Mouse (Mus musculus): ENCODE measurements around the gene Tmem258.
A peak's percentile ranks its signal among the peaks of the same experiment; 100 is the strongest.

Gene Tmem258

DNA sequence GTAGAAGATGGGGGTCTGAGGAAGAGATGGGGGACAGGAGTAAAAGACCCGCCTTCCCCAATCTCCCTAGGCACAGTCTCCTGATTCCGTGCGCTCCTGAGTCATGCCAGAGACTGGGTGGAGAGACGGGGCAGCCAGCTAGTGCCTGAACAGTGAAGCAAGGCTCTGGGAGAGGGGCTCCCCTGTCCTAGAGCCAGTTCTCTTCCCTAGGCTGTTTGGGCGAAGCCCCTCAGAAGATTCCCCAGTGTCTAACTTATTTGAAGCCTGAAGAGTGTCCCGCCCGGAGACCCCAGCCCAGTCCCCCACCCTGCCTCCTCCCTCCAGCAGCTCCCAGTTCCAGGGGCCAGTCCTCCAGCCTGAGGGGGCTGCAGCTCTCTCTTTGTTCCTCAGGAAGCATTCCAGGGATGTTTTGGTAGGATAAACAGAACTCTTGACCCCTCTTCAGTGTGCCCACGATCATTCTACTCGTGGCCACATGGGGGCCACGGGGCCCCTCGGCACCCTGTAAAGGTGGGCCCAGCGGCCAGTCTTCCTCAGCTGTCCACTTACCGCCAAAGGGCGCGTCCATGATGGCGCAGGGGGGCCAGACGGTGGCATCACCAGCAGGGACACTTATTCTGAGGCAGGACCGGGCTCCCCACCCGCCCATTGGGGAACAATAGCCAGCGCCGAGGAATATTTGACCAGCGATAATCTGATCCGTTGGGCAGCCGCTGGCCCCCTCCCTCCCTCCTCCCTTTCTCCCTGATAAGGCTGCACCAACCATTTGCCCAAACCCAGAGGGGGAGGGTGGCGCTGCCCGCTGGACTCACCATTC, 21.0 kb downstream of the Tmem258 start:
- DNase-seq: no peak

DNA sequence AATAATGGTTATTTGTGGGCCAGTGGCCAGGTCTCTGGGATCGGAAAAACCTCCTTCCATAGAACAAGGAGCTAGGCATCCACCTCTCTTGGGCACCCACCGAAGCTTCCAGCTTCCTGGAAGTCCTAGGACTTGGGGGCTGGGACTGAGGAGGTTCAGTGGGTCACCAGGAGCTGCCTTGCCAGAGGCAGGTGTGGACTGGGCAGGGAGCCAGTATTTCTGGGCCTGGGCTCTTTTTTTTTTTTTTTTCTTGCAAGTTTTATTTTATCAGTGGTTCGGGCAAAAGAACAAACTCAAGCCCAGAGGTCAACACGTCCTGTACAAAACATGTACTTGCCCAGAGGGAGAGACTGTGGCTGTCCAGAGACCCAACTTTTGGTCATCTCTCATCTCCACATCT, 22.0 kb downstream of the Tmem258 start:
- peak in 1 of 2 experiments; percentile 22 for DNase-seq

DNA sequence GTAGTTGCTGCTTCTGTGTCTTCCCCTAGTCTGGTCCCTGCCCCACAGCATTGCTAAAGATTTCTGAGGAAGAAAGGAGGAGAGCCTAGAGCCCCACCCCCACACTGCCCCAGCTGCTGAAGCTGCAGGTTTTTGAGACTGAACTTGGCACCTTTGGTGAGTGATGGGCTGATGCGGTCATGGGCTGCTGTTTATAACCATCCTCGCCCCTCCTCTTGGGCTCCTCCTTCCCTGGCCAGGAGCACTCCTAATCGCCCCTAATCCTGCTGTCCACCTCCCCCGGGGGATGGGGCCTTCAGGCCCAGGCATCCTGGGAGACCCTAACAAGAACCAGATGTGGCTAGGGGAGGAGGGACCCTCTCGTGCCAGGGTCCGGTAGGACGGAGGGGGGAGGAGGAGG, 27.2 kb downstream of the Tmem258 start:
- no peak for DNase-seq

DNA sequence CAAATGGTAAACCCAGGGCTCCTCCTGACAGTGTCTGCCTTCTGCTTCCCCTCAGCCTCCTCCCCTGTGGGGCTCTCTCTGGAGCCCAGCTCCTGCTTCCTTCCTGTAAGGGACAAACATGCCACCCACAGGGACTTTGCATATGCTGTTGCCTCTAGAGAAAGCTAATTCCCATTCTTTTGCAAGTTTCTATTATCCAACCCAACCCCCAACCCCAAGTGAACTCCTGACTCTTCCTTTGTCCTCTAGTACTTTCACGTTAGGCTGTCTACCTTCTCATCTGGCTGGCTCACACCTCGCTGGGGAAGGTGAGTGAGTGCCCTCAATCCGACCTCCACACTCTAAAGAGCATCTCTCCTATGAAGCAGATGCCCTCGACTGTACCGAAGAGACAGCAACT, 28.1 kb downstream of the Tmem258 start:
- no peak for DNase-seq

DNA sequence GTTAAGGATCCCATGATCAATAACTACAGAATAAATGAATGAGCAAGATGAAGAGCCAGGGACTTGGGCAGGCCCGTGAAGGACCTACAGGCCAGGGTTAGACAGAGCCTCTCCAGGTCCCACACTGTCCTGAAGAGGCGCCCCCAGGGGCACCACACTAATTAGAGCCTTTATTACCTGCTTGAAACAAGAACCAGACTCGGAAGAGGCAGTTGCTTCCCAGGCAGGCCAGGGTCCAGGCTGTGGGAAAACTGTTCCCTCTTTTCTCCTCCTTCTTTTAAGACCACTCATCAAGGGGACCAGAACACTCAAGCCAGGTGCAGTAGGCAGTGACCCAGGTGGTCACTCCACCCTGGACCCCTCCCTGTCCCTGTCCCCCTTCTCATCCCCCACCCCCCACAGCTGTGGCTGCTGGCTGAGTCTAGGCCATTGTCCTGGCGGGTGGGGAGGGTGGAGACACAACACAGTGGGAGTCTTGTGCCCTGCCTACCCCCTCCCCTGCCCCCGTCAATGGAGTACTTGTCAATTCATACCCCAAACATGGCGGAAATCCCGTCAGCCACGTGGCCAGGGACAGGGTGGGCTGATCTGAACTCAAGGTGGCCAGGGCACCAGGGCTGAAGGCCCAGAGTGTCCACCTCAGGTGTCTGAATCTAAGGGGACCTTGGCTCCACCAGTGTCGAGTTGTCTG, 28.7 kb downstream of the Tmem258 start:
- DNase-seq: no peak

DNA sequence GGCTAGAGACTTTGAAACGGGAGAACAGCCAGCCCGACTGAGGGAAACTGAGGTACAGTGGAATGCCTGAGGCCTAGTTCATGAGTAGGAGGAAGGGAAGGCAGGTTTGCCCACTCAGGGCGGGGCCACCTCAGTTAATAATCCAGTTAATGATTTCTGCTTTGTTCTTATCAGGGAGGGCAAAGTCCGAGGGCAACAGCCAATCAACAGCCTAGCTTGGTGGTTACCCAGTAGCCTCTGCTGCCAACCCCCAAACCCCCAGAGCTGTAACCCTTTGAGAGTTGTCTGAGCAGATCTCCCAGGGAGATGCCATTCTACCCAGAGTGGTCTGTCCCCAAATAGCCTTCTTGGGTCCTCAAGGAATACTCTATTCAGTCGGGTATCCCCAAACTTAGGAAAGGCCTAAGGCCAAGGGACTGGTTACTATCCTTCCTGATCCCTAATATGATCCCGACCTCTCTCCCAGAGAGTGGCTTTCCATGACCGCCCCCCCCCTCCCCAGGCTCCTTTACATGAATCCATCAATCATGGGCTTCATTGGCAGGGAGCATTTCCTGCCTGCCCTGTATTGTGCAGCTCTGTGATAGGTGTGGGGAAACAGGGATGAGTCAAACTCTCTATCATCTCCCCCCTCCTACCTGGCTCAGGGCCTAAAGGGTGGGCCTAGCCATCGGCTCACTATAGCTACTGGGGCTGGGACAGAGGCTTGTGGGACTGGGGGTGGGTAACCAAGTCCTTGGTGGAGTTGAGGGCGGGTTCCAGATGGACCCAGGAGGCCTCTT, 32.2 kb downstream of the Tmem258 start:
- DNase-seq: no peak

DNA sequence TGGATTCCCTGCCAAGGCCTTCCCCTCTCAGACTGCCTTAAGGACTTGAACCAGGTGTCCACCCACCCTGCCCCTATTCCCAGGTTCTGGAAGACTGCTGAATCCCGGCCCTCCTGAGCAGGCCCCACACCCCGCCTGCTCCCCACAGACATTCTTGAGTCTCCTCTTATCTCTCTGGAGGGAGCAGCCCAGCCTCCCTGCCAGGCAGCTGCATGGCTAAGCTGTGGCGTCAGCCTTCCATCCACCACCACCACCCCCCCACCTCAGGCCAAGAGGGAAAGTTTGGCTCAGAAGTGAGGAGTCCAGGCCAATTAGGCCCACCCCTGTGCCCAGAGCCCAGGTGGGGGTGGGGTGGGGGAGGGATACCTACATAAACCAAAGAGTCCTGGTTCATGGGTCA, 34.7 kb downstream of the Tmem258 start:
- no peak for DNase-seq

DNA sequence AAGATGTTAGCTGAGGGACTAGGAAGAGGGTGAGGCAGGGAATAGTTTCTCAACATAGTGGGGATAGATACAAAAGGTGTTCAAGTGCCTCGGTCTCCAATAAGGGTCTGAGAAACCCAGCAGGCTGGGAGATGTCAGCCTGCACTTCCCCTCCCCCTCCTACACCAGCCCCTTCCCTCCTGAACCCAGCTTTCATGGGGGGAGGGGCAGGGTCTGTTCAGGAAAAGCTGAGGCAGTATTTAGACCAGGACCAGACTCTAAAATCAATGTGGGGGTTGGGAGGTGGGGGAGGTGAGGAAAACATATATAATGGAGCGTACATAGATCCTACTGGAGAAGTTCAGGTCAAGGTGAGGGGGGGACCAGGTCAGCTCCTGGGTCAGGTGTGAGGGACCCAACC, 35.6 kb downstream of the Tmem258 start:
- DNase-seq: no peak

DNA sequence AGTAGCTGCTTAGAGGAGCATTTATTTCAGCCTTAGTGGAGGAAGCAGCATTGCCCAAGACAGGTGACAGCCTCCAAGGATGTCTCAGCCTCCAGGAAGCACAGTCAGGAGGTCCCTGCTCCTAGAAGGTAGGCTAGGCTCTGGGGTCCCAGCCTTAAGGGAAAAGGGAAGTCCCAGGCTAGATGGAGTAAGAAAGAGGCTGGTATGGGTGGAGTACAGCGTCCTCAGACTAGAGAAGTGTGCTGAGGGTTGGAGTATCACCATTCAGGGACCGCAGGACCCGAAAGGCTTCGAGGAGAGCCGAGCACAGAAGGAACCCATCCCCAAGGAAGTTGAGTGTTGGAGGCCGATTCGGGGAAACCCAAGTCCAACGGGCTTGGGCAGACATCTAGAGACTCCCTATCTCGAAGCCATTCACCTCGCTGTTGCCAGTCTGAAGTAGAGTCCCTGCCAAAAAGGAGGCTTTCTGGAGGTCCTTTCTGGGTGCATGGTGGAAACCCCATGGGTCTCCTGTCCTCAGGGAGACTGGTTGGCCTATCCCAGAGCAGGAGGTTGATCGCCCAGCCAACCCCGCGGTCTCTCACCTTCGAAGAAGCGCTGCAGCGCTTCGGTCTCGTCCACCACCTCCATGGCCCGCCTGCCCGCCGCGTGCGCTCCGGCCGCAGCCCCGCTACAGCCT, 36.3 kb downstream of the Tmem258 start:
- no peak for DNase-seq

DNA sequence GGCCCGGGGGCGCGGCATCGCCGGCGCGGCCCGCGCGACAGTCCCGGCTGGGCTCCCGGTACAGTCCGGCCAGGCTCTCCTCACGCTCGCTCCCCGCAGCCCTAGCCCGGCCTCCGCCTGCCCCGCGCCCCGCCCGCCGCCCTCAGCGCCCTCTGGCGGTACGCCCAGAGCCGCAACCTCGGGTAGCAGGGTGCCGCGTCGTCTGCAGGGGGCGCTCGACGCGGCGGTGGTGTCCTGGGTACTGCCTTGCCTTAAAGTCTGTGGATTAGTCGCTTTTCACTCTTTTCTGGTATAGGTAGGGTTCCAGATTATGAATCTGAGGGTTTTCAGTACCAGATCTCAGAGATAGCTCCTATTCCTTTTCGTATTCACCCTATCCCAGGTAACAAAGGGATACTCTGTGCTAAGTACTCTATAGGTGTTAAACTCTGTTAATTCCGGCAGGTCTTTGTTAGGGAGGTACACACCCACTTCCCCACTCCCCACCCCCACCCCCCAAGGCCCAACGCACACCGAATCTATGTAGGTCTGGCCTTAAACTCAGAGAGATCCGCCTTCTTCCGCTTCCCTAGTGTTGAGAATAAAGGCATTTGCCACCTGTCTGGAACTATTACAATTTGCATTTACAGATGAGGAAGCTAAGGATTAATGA, 37.0 kb downstream of the Tmem258 start, which contains the start of gene Myrf:
TSS of gene Myrf (minus strand) at position 95 of the 652 bp plus-strand sequence.
- peak; percentile 73 to 83 for DNase-seq

DNA sequence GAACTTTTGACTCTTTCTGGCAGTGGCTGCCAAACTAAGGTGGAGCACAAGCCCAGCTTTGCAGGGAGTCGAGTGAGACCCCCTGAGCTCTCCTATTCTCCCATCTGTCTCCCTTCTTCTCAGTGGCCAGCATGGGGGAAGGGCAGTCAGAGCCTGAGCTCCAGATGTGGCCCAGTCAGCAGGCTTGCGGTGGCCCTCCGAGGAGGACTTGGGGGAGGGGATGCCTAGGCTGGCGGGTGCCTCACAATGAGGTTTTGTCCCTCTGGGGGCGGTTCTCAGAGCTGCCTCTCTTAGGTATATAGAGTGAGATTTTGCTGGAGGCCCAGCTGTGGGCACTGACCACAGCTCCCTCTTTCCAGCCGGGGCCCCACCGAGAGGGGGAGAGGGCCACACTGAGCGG, 39.1 kb downstream of the Tmem258 start:
- no peak for DNase-seq

DNA sequence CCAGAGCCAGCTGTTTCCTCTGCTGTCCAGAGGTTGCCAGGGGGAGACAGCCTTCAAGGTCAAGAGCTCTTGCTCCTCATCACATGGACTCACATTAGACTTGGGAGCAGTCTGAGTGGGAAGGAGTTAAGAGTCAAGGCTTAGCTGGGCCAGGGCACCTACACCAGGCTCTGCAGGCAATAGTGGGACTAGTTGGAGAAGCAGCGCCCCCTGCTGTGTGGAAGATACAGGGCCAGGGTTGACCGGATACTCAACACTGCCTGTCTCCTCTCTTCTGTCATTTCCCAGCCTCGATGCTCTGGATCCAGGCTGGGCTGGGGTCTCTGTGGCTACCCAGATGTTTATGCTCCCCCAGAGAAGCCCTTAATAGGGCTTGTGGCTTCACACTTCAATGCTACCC, 40.4 kb downstream of the Tmem258 start:
- peak; percentile 27 to 70 for DNase-seq

DNA sequence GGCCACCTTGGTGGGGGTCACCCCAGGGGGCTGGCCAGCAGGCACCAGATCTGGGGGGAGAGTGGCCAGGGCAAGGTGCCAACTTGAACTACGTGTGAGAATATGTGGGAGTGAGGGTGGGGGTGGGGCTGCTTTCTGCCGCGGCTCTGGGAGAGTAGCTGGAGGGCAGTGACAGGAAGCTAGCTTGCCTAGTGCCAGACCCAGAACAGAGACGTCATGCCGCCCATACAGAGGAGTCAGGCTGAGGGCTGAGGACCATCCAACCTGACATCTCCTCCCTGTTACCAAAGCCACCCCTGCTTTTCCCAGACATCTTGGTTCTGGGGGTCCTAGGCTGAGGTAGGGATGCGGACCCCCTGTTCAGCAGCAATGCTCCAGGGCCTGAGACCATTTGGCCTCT, 43.4 kb downstream of the Tmem258 start:
- no peak for DNase-seq

DNA sequence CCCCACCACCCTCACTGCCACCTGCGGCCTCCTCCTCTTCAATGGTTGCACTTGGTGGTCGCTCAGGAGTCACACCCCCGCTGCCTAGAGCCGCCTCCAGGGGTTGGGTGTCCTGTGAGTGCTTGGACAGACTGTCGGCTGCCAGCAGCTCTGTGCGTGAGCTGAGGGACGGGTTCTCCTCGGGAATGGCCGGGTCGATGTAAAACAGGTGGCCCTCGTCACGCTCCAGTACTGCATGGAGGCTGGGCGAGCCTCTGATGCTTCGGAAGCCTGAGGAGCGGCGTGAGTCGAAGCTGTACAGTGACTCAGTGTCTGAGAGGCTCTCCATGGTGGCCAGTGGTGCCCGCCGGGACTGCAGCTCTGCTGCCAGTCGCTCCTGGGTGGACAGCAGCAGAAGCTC, 44.3 kb downstream of the Tmem258 start:
- DNase-seq: no peak

All from cerebellum, postnatal 14 days (tissue).